Mouse (Mus musculus) thymus, adult 2 months (tissue): Measurements from ENCODE around the gene Agpat3.

ENCODE experiments used
- CTCF ChIP-seq: fragments of 200-500 bp; IDR thresholded peaks from 2 replicates; pipeline ENCODE4 v1.5.1; 2012; ENCODE audit warnings: mild to moderate bottlenecking, control low read depth, low read length, moderate library complexity, borderline replicate concordance; ENCODE audit not compliant: control insufficient read depth, poor library complexity, insufficient read depth; ENCODE audit errors: extremely low read depth
- POLR2A ChIP-seq: fragments of 200-500 bp; IDR thresholded peaks from 2 replicates; pipeline ENCODE4 v1.6.1; 2012; ENCODE audit warnings: mild to moderate bottlenecking, low read length, control low read depth, moderate library complexity; ENCODE audit not compliant: control insufficient read depth, poor library complexity, insufficient read depth; ENCODE audit errors: extremely low read depth

GRCm38 (mm10) chr10:78365555-78365954 lies 13.3 kb upstream of the Agpat3 start:
- TF ChIP-seq POLR2A (no peak), CTCF (no peak)
